Mouse (Mus musculus) limb, embryonic 12.5 days (tissue): ENCODE measurements around the gene Ranbp9. TPM values are rescaled to one million over a fixed set of nuclear protein-coding genes. Genes with fewer than 3 reads are reported as not detected.

Experiments
- ATAC-seq: fragments of 200-750 bp; cut with Nextera tagmentation; 2 replicates; pipeline ENCODE4 v1.8.0; 2017; ENCODE audit warnings: low read depth, moderate TSS enrichment; ENCODE audit not compliant: insufficient number of reproducible peaks, insufficient read depth, low FRiP score, low TSS enrichment
- H3K27ac ChIP-seq: fragments of 300-500 bp; sonication (generic); 2 replicates; pipeline ENCODE4 v1.5.1; 2016; ENCODE audit warnings: mild to moderate bottlenecking, moderate library complexity
- H3K27me3 ChIP-seq: fragments of 300-500 bp; sonication (generic); 2 replicates; pipeline ENCODE4 v1.6.1; 2016; ENCODE audit warnings: mild to moderate bottlenecking, moderate library complexity
- H3K36me3 ChIP-seq: fragments of 300-500 bp; sonication (generic); 2 replicates; pipeline ENCODE4 v1.6.1; 2016; ENCODE audit warnings: mild to moderate bottlenecking, moderate library complexity
- H3K4me1 ChIP-seq: fragments of 300-500 bp; sonication (generic); replicated peaks from 2 replicates; pipeline ENCODE4 v1.6.1; 2016
- H3K4me2 ChIP-seq: fragments of 300-500 bp; sonication (generic); 2 replicates; pipeline ENCODE4 v1.6.1; 2016; ENCODE audit warnings: mild to moderate bottlenecking, moderate library complexity
- H3K4me3 ChIP-seq: fragments of 300-500 bp; sonication (generic); replicated peaks from 2 replicates; pipeline ENCODE4 v1.5.1; 2016; ENCODE audit warnings: mild to moderate bottlenecking
- H3K9ac ChIP-seq: fragments of 300-500 bp; sonication (generic); replicated peaks from 2 replicates; pipeline ENCODE4 v1.6.1; 2016; ENCODE audit warnings: mild to moderate bottlenecking, moderate library complexity
- H3K9me3 ChIP-seq: fragments of 300-500 bp; sonication (generic); 2 replicates; pipeline ENCODE4 v1.6.1; 2016; ENCODE audit warnings: mild to moderate bottlenecking, moderate library complexity
- WGBS: fragments of 180-500 bp; shearing (Covaris S2); methylation state at CpG from one replicate; pipeline ENCODE4 v1.1.7; 2016; 5-methylcytosine and 5-hydroxymethylcytosine counted together
- polyA plus RNA-seq: library from polyadenylated mRNA; unstranded; fragments of >200 nt; fragmentation: Nextera tagmentation; extraction: Ambion mirVana; gene quantifications from 2 replicates; pipeline ENCODE4 v1.2.1, GENCODE M21; 2016

The Ranbp9 gene
- polyA plus RNA-seq, 1 experiment from 2014 or later = 10.0 TPM

- Histone ChIP-seq H3K4me2 (no peak overlapping the region), H3K4me3 (no peak overlapping the region), H3K4me1 (peaks cover 7% of the 10 kb centered on the region), H3K9me3 (no peaks in the 10 kb centered on the region), H3K27ac (no peak overlapping the region), H3K27me3 (no peaks in the 10 kb centered on the region), H3K36me3 (no peaks in the 10 kb centered on the region), H3K9ac (no peak overlapping the region)
- ATAC-seq = no peak
- 84% methylated on average over 9 of the region's 9 CpGs for WGBS
Measured at GRCm38 (mm10) chr13:43362353-43362752, 118.7 kb downstream of the Ranbp9 start.

- H3K27me3 ChIP-seq = no peaks in the 10 kb centered on the region
- H3K4me3 ChIP-seq = no peak overlapping the region
- no peaks in the 10 kb centered on the region for H3K36me3 ChIP-seq
- ATAC-seq = no peak
- H3K4me2 ChIP-seq = no peak overlapping the region
- no peak overlapping the region for H3K27ac ChIP-seq
- H3K4me1 ChIP-seq = peaks cover 6% of the 10 kb centered on the region
- no peaks in the 10 kb centered on the region for H3K9me3 ChIP-seq
- H3K9ac ChIP-seq = no peak overlapping the region
- 71% methylated on average over 6 of the region's 6 CpGs for WGBS
Measured at GRCm38 (mm10) chr13:43360534-43360933, 120.5 kb downstream of the Ranbp9 start.

GRCm38 (mm10) chr13:43356346-43357125 lies 124.5 kb downstream of the Ranbp9 start:
- Histone ChIP-seq H3K27ac (no peak overlapping the region), H3K4me3 (no peak overlapping the region), H3K4me1 (peaks cover 20% of the 10 kb centered on the region), H3K9me3 (no peaks in the 10 kb centered on the region), H3K9ac (no peak overlapping the region), H3K36me3 (no peaks in the 10 kb centered on the region), H3K4me2 (no peak overlapping the region), H3K27me3 (no peaks in the 10 kb centered on the region)
- no peak for ATAC-seq
- 87% methylated on average over 14 of the region's 14 CpGs for WGBS

- H3K4me3 ChIP-seq = no peak overlapping the region
- H3K36me3 ChIP-seq = no peaks in the 10 kb centered on the region
- H3K9me3 ChIP-seq = no peaks in the 10 kb centered on the region
- no peak overlapping the region for H3K27ac ChIP-seq
- no peak overlapping the region for H3K9ac ChIP-seq
- no peaks in the 10 kb centered on the region for H3K27me3 ChIP-seq
- peaks cover 20% of the 10 kb centered on the region for H3K4me1 ChIP-seq
- H3K4me2 ChIP-seq = no peak overlapping the region
- 65% methylated on average over 12 of the region's 12 CpGs for WGBS
- ATAC-seq = no peak
Measured at GRCm38 (mm10) chr13:43354362-43354761, 126.7 kb downstream of the Ranbp9 start.

DNA sequence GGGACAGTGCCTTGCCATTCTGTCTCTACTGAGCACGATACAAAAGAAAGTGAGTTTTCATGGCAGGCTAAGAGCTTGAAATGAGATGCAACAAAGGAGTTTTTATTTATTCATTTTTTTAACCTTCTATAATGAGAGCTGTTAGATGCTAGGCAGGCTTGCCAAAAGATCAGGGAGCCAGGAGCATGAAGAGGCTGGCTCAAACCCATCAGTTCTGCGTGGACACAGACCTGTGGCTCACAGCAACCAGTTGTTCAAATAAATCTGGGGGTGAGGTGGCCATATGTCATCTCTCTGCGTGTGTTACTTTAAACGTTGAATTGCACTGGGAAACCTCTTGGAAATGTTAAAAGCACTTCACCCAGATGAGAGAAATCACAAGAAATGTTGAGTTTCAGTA lies 127.7 kb downstream of the Ranbp9 start:
- WGBS = 85% methylated on average over 4 of the region's 4 CpGs
- H3K4me3 ChIP-seq = no peak overlapping the region
- no peak for ATAC-seq
- H3K4me1 ChIP-seq = peaks cover 20% of the 10 kb centered on the region
- H3K36me3 ChIP-seq = no peaks in the 10 kb centered on the region
- no peak overlapping the region for H3K9ac ChIP-seq
- H3K27ac ChIP-seq = no peak overlapping the region
- H3K4me2 ChIP-seq = no peak overlapping the region
- no peaks in the 10 kb centered on the region for H3K9me3 ChIP-seq
- H3K27me3 ChIP-seq = no peaks in the 10 kb centered on the region

Other genes with a start within 250 kb of the Ranbp9 start
- gene Gfod1, start 177.1 kb downstream of the Ranbp9 start, polyA plus RNA-seq = 0.23 and 0.37 TPM in 2 replicates
- 54.9 and 59.9 TPM in 2 replicates for gene Sirt5, start 115.8 kb downstream of the Ranbp9 start, polyA plus RNA-seq
- 171 and 177 TPM in 2 replicates for gene Nol7, start 82.9 kb downstream of the Ranbp9 start, polyA plus RNA-seq
- 16.0 and 17.8 TPM in 2 replicates for gene Mcur1, start 78.9 kb upstream of the Ranbp9 start, polyA plus RNA-seq
- gene Rnf182, start 134.4 kb upstream of the Ranbp9 start, polyA plus RNA-seq = 6.5 and 8.5 TPM in 2 replicates